Mouse (Mus musculus) layer of hippocampus, postnatal 25 days (tissue): Measurements from ENCODE around the gene Fam76a. TPM values are rescaled to one million over a fixed set of nuclear protein-coding genes. Genes with fewer than 3 reads are reported as not detected.

ENCODE experiments used
- DNase-seq, 2 experiments: peaks; one replicate each; pipeline ENCODE4 v3.0.0; 2022; ENCODE audit warnings: mixed read lengths in 2 of 2, low spot score in 1 of 2; ENCODE audit errors: extremely low spot score in 1 of 2
- total RNA-seq, 2 experiments: library from RNA; stranded (reverse); gene quantifications; 2 replicates each; pipeline ENCODE4 v1.2.3; 2021

Gene Fam76a
- total RNA-seq = 10 to 100 TPM; 40.1 to 50.5 TPM

GRCm38 (mm10) chr4:132922558-132923008 lies at the start of gene Fam76a:
TSS of gene Fam76a (minus strand) at chr4:132922558.
- DNase-seq = peak; percentile 97 to 99

GRCm38 (mm10) chr4:132972101-132972500 lies 49.7 kb upstream of the Fam76a start:
- DNase-seq = no peak

- no peak for DNase-seq
Measured at GRCm38 (mm10) chr4:132971601-132972000, 49.2 kb upstream of the Fam76a start.

GRCm38 (mm10) chr4:132968105-132968938 lies 46.0 kb upstream of the Fam76a start:
- no peak for DNase-seq

GRCm38 (mm10) chr4:132964473-132964872 lies 42.1 kb upstream of the Fam76a start:
- no peak for DNase-seq

- DNase-seq = no peak
Measured at GRCm38 (mm10) chr4:132964064-132964463, 41.7 kb upstream of the Fam76a start.

- DNase-seq = no peak
Measured at GRCm38 (mm10) chr4:132963436-132963835, 41.1 kb upstream of the Fam76a start.

- DNase-seq = no peak
Measured at GRCm38 (mm10) chr4:132962628-132963027, 40.3 kb upstream of the Fam76a start.

GRCm38 (mm10) chr4:132961866-132962265 lies 39.5 kb upstream of the Fam76a start:
- DNase-seq = no peak

GRCm38 (mm10) chr4:132960864-132961639 lies 38.7 kb upstream of the Fam76a start:
- DNase-seq = no peak

- no peak for DNase-seq
Measured at GRCm38 (mm10) chr4:132960313-132960712, 38.0 kb upstream of the Fam76a start.

- no peak for DNase-seq
Measured at GRCm38 (mm10) chr4:132959679-132960045, 37.3 kb upstream of the Fam76a start.

GRCm38 (mm10) chr4:132958741-132959678 lies 36.7 kb upstream of the Fam76a start:
- no peak for DNase-seq

GRCm38 (mm10) chr4:132955395-132955791 lies 33.0 kb upstream of the Fam76a start:
- DNase-seq = no peak

- DNase-seq = no peak
Measured at GRCm38 (mm10) chr4:132954530-132955394, 32.4 kb upstream of the Fam76a start.

- DNase-seq = no peak
Measured at GRCm38 (mm10) chr4:132950999-132951398, 28.6 kb upstream of the Fam76a start.

- no peak for DNase-seq
Measured at GRCm38 (mm10) chr4:132949882-132950532, 27.6 kb upstream of the Fam76a start.

- DNase-seq = peak; percentile 35 to 43
Measured at GRCm38 (mm10) chr4:132946047-132947001, 24.0 kb upstream of the Fam76a start.
